Mouse (Mus musculus) lung, postnatal 0 days (tissue): Measurements from ENCODE around the gene Polr2h.

Experiments
- CTCF ChIP-seq: IDR thresholded peaks from 2 replicates; pipeline ENCODE4 v1.5.1; 2016; ENCODE audit warnings: antibody characterized with exemption, mild to moderate bottlenecking
- EP300 ChIP-seq: IDR thresholded peaks from 2 replicates; pipeline ENCODE4 v1.6.1; 2016; ENCODE audit warnings: antibody characterized with exemption, mild to moderate bottlenecking, control low read depth

DNA sequence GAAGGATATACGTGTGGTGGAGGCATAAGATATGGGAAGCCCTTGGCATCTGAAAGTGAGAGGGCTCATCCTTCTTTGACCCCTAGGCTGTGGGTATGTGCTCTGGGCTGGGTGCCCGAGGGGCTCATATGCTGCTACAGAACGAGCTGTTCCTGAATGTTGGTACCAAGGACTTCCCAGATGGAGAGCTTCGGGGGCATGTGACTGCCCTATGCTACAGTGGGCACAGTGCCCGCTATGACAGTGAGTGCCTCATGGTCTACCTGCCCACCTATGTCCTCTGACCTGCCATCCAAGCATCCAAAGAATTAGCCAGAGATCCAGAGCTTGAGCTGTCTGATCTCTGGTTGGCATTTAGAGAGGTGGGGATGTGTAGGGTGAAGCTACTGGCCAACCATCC, 19.4 kb downstream of the Polr2h start:
- TF ChIP-seq CTCF (no peak), EP300 (no peak)
